Mouse (Mus musculus) right cerebral cortex, postnatal 4 days (tissue): ENCODE data around the gene Gpr84.

Source experiments
- DNase-seq: peaks from one replicate; pipeline ENCODE4 v3.0.0-alpha.2; 2022

Gene Gpr84

DNA sequence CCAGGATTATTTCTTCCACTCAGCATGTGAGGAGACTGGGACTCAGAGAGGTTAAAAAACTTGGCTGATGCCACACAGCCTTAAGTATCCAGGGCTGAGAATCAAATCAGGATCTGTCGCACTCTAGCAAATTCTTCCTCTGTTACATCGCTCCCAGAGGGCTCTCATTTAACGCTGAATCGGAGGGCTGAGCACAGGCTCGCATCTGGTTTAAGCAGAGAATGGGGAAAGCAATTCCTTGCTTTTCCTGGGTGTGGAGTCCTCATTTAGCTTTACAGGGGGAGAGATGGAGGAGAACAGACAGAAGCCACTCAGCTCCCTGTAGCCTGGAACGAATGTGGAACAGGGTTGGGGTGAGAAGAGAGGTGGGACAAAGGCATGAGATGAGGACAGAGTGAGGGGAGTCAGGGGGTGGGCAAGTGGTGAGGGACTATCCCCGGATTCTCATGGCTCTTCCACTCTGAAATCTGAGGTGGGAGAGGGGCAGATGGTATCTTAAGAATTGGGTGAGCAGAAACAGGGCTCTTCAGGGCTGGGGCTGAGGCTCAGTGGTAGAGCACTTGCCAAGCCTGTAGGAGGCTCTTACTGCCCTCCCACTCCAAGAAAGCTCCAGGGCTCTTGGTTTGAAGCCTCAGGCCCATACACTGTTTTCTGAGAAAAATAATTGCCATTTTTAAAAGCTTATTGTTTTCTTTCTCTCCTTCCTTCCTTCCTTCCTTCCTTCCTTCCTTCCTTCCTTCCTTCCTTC lies 25.2 kb upstream of the Gpr84 start:
- DNase-seq = no peak

GRCm38 (mm10) chr15:103335040-103335439 lies 24.6 kb upstream of the Gpr84 start:
- no peak for DNase-seq

GRCm38 (mm10) chr15:103334194-103334593 lies 23.8 kb upstream of the Gpr84 start:
- no peak for DNase-seq

- no peak for DNase-seq
These were observed 23.3 kb upstream of the Gpr84 start for GRCm38 (mm10) chr15:103333738-103334137.

GRCm38 (mm10) chr15:103333081-103333615 lies 22.7 kb upstream of the Gpr84 start:
- DNase-seq = no peak

- peak; percentile 88 for DNase-seq
These were observed 13.2 kb upstream of the Gpr84 start for GRCm38 (mm10) chr15:103323455-103324247.

DNA sequence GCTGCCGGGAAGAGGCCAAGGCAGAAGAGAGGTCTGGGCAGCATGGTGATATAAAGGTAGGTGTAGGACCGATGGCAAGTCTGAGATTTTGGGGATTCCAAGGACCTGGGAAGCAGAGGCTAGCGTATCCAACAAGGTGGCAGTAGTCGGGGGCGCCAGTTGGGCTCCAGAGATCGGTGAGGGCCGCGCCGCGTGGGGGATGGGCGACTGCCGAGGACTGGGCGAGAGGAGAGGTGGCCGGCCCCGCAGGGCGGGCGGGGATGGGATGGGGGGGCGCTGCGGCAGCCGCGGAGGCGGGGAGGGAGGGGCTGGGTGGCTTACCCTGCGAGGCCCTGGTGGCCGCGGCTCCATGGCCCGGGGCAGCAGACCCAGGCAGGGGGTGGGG lies 12.7 kb upstream of the Gpr84 start:
- DNase-seq = peak; percentile 76

DNA sequence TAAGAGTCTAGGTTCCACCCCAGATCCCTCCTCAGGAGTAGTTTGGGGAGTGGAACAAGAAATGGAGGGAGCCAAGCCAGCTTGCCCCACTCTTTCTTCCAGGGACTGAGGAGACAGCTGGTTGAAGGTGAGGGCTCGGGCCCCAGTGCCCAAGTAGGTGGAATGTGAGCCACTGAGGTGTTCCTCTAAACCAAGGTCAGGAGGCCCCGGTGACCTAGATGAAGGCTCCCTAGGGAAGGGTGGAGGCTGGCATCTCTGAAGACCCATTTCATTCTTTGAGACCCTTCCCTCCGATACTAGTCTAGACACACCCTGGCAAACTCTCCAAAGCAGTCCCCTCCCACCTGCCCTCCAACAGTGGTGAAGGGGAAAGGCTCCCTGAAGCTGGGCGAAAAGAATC lies 12.0 kb upstream of the Gpr84 start:
- DNase-seq = no peak

DNA sequence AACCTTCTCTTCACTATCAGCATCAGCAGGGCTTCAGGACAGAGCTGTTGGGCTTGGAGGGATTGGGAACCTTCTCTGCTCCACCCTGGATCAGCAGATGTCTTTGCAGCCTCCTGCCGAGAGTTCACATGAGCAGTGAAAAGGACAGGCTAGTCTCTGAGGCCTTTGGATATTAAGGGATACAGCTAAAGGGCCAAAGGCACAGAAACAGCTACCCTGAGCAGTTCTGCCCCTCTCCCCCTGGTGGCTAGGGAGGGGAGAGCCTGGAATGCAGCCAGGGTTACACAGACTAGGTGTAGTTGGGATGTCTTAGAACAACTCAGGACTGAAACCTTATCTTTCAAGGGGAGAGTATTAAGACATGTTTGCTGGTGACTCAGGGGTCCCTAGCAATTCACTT lies 10.7 kb upstream of the Gpr84 start:
- no peak for DNase-seq

DNA sequence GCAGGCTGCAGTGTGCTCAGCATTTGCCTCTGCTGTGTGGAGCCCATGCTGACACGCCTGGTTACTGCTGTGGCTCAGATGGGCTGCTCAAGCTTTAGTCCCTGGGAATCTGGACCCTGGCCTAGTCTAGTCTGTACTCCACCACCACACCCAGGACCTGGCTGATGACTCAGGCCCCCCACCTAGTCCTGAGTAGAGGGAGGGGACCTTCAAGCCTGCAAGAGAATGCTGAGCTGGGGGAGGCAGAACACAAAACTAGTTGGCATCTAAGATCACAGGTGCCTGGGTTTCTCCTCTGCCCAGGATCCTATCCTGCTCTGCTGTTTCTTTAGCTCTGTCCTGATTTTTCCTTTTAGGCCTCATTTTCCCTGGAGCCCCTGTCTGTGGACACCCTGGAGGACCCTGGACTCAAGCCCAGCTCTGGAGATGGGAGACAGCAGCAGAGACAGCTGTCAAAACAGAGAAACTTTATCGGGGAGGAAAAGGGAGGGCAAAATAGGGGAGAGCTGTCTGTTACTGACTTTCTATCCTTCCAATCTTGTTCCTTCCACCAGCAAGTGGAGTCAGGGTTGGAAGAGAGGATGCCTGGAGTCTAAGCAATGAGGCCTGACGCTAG lies 7.9 kb upstream of the Gpr84 start:
- DNase-seq = no peak

DNA sequence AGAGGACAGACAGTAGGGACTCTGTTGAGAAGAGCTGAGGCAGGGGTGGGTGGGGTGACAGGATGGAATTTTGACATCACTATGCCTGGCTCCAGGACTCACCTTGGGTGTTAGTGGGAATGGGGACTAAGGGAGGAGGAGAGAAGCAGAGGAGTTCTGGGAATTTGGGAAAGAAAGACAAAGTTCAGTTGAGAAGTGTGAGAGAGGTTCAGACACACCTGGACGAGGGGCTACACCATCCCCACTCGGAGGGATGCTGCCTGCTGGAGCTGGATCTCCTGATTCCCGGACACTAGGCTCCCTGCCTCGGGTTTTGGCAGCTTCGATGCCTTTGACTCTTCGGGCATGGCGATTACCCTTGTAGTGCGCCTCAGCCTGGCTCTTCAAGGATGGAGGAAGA lies 7.3 kb upstream of the Gpr84 start:
- DNase-seq = no peak

- DNase-seq = no peak
These were observed 6.7 kb upstream of the Gpr84 start for GRCm38 (mm10) chr15:103317120-103317519.

DNA sequence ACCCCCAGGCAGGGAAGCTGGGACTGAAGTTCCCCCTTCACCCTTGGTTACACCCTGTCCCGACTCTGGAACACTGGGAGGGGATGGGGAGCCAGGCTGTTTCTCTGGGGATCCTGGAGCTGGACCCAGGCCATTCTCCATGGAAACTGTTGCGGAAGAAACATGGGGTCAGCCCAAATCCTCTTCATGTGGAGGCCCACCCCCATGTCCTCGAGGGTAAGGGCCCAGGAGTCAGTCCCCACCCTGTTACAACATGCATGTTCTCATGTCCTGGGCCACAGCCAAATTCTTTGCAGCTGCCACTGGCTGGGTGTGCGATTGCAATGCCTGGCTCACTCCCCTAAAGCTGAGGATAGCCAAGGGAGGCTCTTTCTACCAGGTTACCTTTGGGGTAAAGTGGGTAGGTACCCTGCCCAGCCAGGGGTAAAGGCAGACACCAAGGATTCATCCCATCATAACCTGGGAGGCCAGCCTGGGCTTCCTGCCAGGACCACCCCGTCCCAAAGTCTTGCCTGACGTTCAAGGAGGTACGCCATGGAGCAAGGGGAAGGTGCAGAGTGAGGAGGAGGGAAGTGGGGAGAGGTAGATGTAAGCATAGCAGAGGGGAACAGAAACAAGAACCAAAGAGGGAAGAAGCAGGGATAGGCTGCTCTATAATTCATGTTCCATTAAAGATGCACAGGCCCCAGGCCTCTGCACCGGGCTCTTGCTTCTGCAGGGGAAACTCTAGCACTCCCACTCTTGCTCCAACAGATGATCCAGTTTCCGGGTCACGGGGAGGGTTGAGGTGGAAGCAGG lies 5.8 kb upstream of the Gpr84 start:
- DNase-seq = no peak

DNA sequence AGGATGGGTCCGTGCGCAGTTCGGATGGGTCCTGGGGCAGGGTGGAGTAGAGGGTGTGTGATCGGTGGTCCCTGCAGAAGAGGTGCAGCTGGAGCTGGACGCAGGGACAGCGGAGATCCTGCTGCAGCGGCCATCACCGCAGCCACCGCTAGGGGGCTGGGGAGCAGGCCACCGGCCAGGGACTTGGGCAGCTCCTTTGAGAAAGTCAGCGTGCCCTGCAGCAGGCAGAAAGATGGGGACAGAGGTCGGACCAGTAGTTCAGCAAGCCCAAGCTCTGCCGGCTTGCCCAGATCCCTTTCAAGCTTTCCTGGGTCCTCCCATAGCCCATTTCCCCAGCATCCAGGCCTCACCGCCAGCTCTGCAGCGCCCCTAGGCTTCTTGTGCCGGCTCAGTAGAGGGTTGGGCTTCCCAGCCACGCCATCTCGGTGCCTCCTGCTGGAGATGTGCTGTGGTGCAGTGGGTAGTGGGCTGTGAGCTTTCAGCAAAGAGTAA lies 4.6 kb upstream of the Gpr84 start:
- DNase-seq = peak; percentile 74

DNA sequence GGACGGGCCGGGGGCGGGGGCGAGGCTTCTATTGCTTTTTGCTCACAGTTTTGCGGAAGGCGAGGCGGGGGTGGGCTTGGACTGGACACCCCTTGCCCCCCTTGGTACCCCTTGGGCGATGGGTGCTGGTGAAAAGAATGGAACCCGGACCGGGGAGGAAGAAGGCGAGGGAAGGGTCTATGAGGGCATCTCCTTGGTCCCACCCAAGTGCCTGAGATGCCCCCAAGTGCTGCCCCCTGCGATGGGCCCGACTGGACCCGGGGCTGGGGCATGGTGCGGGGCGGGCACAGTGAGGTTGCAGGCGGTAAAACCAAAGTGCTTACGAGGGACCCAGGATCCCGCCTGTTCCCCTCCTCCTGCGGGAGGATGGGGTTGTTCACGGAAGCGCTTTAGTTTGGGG lies 3.8 kb upstream of the Gpr84 start:
- no peak for DNase-seq

- DNase-seq = no peak
These were observed 3.2 kb upstream of the Gpr84 start for GRCm38 (mm10) chr15:103313495-103314095.

GRCm38 (mm10) chr15:103308876-103309580 lies 1.4 kb downstream of the Gpr84 start:
- DNase-seq = no peak

DNA sequence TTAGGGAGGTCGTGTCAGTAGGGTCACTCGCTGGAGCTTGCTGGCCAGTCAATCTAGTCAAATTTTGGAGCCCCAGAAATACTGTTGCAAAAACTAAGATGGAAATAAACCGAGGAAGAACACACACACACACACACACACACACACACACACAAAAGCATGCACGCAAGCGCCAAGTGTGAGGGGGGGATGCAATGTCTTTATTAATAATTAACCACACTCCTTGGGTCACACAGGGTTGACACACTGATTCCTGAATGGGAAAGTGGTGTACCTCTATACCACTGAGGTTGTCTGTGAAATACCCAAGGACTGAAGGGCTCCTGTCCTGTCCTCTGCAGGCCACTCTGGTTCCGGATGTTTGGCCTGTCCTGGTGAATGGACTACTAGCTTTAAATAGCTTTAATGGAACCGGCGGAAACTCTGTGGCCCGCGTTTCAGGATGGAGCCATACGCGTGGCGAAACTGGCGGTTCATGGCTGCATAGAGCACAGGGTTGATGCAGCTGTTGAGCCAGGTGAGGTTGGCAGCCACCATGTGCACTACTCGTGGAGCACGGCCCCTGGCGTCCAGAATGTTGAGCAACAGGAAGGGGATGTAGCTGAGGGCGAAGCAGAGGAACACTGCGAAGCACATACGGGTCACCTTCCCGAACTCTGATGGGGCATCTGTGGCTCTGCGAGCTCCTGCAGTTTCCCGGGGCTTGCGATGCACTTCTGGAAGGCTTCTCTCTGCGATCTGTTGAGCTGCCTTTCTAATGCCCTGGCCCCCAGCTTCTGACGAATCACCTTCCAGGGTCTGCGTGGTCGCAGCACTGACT lies 2.1 kb downstream of the Gpr84 start:
- no peak for DNase-seq

GRCm38 (mm10) chr15:103307125-103307524 lies 3.3 kb downstream of the Gpr84 start:
- peak; percentile 97 for DNase-seq

- no peak for DNase-seq
These were observed 4.4 kb downstream of the Gpr84 start for GRCm38 (mm10) chr15:103305792-103306645.
